Mouse (Mus musculus): ENCODE measurements around the gene Pacsin3. TPM values are rescaled to one million over a fixed set of nuclear protein-coding genes. Genes with fewer than 3 reads are reported as not detected.

Gene Pacsin3
- total RNA-seq, 2 experiments from 2014 or later: 24.2 to 33.2 TPM

- no peak for DNase-seq (ENCODE audit: low spot score in 2 of 2)
These were observed 3.1 kb downstream of the Pacsin3 start for GRCm38 (mm10) chr2:91258830-91259229.

- DNase-seq (ENCODE audit: low spot score in 2 of 2): no peak
These were observed 3.7 kb downstream of the Pacsin3 start for GRCm38 (mm10) chr2:91259493-91259892.

- no peak for DNase-seq (ENCODE audit: low spot score in 2 of 2)
These were observed 8.2 kb downstream of the Pacsin3 start for GRCm38 (mm10) chr2:91263692-91264660.

- DNase-seq (ENCODE audit: low spot score in 2 of 2): peak; percentile 96 to 97
These were observed 9.2 kb downstream of the Pacsin3 start, which contains the start of gene Arfgap2 for GRCm38 (mm10) chr2:91264711-91265681. Gene Arfgap2 (plus strand): TSS chr2:91264974.

- no peak for DNase-seq (ENCODE audit: low spot score in 2 of 2)
These were observed 12.3 kb downstream of the Pacsin3 start for GRCm38 (mm10) chr2:91268042-91268441.

- no peak for DNase-seq (ENCODE audit: low spot score in 2 of 2)
These were observed 13.0 kb downstream of the Pacsin3 start for GRCm38 (mm10) chr2:91268706-91269105.

- DNase-seq (ENCODE audit: low spot score in 2 of 2): no peak
These were observed 14.0 kb downstream of the Pacsin3 start for GRCm38 (mm10) chr2:91269687-91270133.

GRCm38 (mm10) chr2:91278749-91279371 lies 23.1 kb downstream of the Pacsin3 start:
- peak; percentile 63 to 76 for DNase-seq (ENCODE audit: low spot score in 2 of 2)

- no peak for DNase-seq (ENCODE audit: low spot score in 2 of 2)
These were observed 23.6 kb downstream of the Pacsin3 start for GRCm38 (mm10) chr2:91279372-91279755.

- DNase-seq (ENCODE audit: low spot score in 2 of 2): no peak
These were observed 25.6 kb downstream of the Pacsin3 start for GRCm38 (mm10) chr2:91281366-91281765.

DNA sequence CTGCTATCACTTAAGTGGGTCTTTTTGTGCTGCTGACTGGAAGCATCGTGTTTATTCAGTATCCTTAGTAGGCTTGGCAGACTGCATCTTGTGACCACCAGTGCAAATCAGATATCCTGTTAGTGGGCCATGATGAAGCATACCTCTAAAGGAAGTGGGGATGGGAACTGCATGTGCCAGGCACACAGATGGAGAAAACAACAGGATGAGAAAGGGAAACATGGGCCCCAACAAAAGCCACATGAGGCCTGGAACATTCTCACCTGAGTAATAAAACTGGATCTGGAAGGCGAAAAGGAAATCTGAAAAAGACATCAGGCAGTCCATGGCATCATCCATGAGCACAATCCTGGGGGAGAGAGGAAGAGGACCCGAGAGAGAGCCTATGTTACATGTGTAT lies 28.2 kb downstream of the Pacsin3 start:
- no peak for DNase-seq (ENCODE audit: low spot score in 2 of 2)

GRCm38 (mm10) chr2:91284375-91285199 lies 28.8 kb downstream of the Pacsin3 start:
- peak; percentile 62 to 68 for DNase-seq (ENCODE audit: low spot score in 2 of 2)

DNA sequence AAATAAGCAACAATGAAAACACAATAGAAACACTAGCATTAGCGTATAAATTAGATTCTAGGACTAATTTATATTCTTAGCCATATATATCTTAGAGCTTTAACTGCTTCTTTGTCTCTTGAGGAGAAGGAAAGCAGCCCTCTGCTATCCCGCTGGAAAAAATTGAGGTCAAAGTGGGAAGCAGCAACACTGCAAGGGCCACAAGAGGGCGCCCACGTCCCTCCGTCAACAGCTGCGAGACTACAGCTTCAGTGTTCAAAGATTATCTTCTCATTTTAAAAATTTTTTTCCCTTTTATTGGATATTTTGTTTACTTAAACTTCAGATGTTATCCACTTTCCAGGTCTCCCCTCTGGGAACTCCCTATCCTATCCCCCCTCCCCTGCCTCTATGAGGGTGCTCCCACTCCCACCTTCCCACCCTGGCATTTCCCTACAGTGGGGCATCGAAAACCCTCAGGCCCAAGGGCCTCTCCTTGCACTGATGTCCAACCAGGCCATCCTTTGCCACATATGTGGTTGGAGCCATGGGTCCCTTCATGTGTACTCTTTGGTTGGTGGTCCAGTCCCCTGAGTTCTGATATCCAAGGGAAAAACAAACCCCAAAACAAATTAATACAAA lies 30.2 kb downstream of the Pacsin3 start:
- DNase-seq (ENCODE audit: low spot score in 2 of 2): peak; percentile 84 to 88

- DNase-seq (ENCODE audit: low spot score in 2 of 2): no peak
These were observed 31.8 kb downstream of the Pacsin3 start for GRCm38 (mm10) chr2:91287563-91287962.

DNA sequence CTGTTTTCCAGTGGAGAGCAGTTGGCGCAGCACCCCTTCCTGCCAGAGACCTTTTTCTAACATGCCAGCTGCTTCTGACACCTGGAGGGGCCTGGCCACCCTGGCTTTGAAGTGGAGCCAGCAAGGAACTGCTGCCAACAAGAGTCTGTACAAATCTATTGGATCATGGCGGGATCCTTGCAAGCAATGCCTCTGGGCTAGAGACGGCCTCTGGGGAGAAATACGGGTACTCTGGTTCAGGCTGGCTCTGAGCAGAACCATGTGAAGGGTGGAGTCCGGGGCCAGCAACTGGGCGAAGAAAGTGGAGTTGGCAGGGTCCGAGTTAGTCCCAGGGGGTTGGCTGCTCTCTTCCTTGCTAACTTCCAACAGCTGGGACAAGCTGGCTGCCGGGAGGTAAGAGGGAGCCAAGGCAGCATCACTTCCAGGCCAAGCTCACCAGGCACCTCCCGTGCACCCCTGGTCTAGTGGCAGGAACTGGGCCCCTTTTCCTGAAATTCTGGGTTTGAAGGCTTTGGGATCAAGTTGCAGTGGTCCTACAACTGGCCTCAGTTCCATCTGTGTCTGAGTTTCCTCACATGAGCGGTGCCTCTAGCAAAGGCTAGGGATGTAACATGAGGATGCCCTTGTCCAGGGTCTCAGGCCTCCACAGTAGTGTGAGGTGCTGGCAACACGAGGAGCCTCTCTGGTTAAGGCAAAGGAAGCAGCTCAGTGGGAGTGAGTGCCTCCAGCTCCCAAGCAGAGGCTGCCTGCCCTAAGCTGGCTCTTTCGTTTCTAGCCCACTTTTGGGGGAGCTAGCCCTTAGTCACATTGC lies 35.6 kb downstream of the Pacsin3 start:
- DNase-seq (ENCODE audit: low spot score in 2 of 2): peak; percentile 49 to 57

DNA sequence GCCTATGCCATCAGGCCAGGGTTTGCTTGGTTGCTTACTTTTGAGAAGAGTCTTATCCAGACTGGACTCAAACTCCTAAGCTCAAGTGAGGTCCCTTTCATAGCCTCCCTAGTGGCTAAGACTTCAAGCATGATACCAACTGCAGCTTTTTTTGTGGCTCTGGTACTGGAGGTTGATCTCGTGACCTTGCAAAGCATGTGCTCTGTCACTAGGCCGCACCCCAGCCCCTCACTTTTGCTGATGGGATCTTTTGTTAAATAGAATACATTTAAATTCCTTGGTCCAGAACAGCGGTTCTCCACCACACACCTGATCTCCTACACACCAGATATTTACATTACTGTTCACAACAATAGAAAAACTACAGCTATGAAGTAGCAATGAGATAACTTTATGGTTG lies 38.5 kb downstream of the Pacsin3 start:
- no peak for DNase-seq (ENCODE audit: low spot score in 2 of 2)

DNA sequence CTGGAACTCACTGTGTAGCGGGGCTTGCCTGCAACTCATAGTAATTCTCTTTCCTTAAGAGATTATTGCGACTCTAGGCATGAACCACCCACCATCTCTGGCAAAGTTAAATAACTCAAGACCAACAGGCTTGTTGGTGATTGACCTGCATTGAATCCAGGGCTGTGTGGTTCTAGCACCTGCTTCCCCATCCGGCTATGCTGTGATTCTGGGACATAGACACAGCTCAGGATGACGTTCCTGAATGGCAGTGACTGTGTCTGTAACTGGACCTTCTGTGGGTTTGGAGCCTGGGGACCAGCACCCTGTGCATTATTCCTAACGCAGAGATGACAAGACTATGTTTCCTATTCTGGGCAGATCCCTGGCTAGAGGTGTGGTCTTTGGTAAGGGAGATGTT lies 40.1 kb downstream of the Pacsin3 start:
- no peak for DNase-seq (ENCODE audit: low spot score in 2 of 2)

GRCm38 (mm10) chr2:91299156-91299555 lies 43.4 kb downstream of the Pacsin3 start:
- no peak for DNase-seq (ENCODE audit: low spot score in 2 of 2)

- DNase-seq (ENCODE audit: low spot score in 2 of 2): no peak
These were observed 45.0 kb downstream of the Pacsin3 start for GRCm38 (mm10) chr2:91300784-91301183.

Data from layer of hippocampus, postnatal 10 days (tissue).